Mouse (Mus musculus): ENCODE data around the gene Adamts5. TPM values are rescaled to one million over a fixed set of nuclear protein-coding genes. Genes with fewer than 3 reads are reported as not detected.
A peak's percentile ranks its signal among the peaks of the same experiment; 100 is the strongest.

The Adamts5 gene
- polyA plus RNA-seq, 1 experiment: 1.4 TPM

- WGBS: 8% methylated on average over 45 of the region's 45 CpGs
- DNase-seq (ENCODE audit: low read depth in 1 of 2, low spot score in 2 of 2): no peak
- TF ChIP-seq CTCF (IDR thresholded peaks at IDR 0.05; ENCODE audit: extremely low read depth, insufficient read depth, insufficient read length, insufficient replicate concordance): no peak
- no peaks in the 10 kb centered on the region for H3K4me1 ChIP-seq (ENCODE audit: control insufficient read depth, insufficient read depth, insufficient read length)
- H3K27me3 ChIP-seq (ENCODE audit: control insufficient read depth, insufficient read depth, low read length): peaks cover 2% of the 10 kb centered on the region; the same call in 1 of the 2 replicates
- H3K27ac ChIP-seq (ENCODE audit: insufficient read depth, low read length): peak overlapping the region; percentile 51; the same call in 1 of the 2 replicates
- H3K36me3 ChIP-seq (ENCODE audit: control insufficient read depth, insufficient read depth, low read length): no peaks in the 10 kb centered on the region
- H3K4me3 ChIP-seq (ENCODE audit: extremely low read depth, insufficient read depth, insufficient read length): peak overlapping the region; percentile 1; the same call in 1 of the 2 replicates
These were observed 1.6 kb downstream of the Adamts5 start for GRCm38 (mm10) chr16:85899790-85900587.

- 40% methylated on average over 25 of the region's 25 CpGs for WGBS
- Histone ChIP-seq H3K27me3 (ENCODE audit: control insufficient read depth, insufficient read depth, low read length) (peaks cover 2% of the 10 kb centered on the region; the same call in 1 of the 2 replicates), H3K36me3 (ENCODE audit: control insufficient read depth, insufficient read depth, low read length) (no peaks in the 10 kb centered on the region), H3K27ac (ENCODE audit: insufficient read depth, low read length) (no peak overlapping the region; the same call in 1 of the 2 replicates), H3K4me1 (ENCODE audit: control insufficient read depth, insufficient read depth, insufficient read length) (no peaks in the 10 kb centered on the region), H3K4me3 (ENCODE audit: extremely low read depth, insufficient read depth, insufficient read length) (no peak overlapping the region; the same call in 1 of the 2 replicates)
- DNase-seq (ENCODE audit: low read depth in 1 of 2, low spot score in 2 of 2): no peak
- TF ChIP-seq CTCF (IDR thresholded peaks at IDR 0.05; ENCODE audit: extremely low read depth, insufficient read depth, insufficient read length, insufficient replicate concordance) (no peak), POLR2A (IDR thresholded peaks at IDR 0.05; ENCODE audit: low read depth, low read length) (no peak)
These were observed 2.3 kb downstream of the Adamts5 start for GRCm38 (mm10) chr16:85899301-85899721.

GRCm38 (mm10) chr16:85898816-85899215 lies 2.8 kb downstream of the Adamts5 start:
- H3K4me1 ChIP-seq (ENCODE audit: control insufficient read depth, insufficient read depth, insufficient read length): no peaks in the 10 kb centered on the region
- no peaks in the 10 kb centered on the region for H3K36me3 ChIP-seq (ENCODE audit: control insufficient read depth, insufficient read depth, low read length)
- 78% methylated on average over 10 of the region's 10 CpGs for WGBS
- H3K27me3 ChIP-seq (ENCODE audit: control insufficient read depth, insufficient read depth, low read length): peaks cover 2% of the 10 kb centered on the region; the same call in 1 of the 2 replicates
- no peak for DNase-seq (ENCODE audit: low read depth in 1 of 2, low spot score in 2 of 2)
- H3K4me3 ChIP-seq (ENCODE audit: extremely low read depth, insufficient read depth, insufficient read length): no peak overlapping the region; the same call in 1 of the 2 replicates
- TF ChIP-seq CTCF (IDR thresholded peaks at IDR 0.05; ENCODE audit: extremely low read depth, insufficient read depth, insufficient read length, insufficient replicate concordance) (no peak), POLR2A (IDR thresholded peaks at IDR 0.05; ENCODE audit: low read depth, low read length) (no peak)
- H3K27ac ChIP-seq (ENCODE audit: insufficient read depth, low read length): peak overlapping the region; percentile 60

DNA sequence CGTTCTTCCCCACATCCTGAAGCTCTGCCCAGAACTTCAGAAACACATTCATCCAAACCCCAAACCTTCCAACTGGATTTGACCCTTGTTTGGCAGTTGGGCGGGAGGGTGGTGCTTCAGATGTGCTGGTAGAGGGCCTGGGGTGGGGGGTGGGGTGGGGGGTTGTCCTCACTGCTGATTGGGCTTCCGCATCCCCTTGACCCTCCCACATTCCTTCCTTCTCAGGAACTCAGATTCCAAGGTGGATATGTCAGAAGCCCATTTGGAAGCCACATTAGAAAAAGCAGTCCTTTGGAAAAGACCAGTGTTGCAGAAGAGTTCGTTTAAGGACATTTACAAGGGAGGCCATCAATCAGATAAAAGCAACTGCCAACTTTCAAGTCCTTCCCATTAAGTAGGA lies 3.2 kb downstream of the Adamts5 start:
- DNase-seq (ENCODE audit: low read depth in 1 of 2, low spot score in 2 of 2): no peak
- no peaks in the 10 kb centered on the region for H3K36me3 ChIP-seq (ENCODE audit: control insufficient read depth, insufficient read depth, low read length)
- no peak overlapping the region for H3K27ac ChIP-seq (ENCODE audit: insufficient read depth, low read length)
- H3K4me1 ChIP-seq (ENCODE audit: control insufficient read depth, insufficient read depth, insufficient read length): no peaks in the 10 kb centered on the region
- peaks cover 2% of the 10 kb centered on the region; the same call in 1 of the 2 replicates for H3K27me3 ChIP-seq (ENCODE audit: control insufficient read depth, insufficient read depth, low read length)
- 75% methylated on average over 4 of the region's 4 CpGs for WGBS
- no peak overlapping the region for H3K4me3 ChIP-seq (ENCODE audit: extremely low read depth, insufficient read depth, insufficient read length)
- TF ChIP-seq CTCF (IDR thresholded peaks at IDR 0.05; ENCODE audit: extremely low read depth, insufficient read depth, insufficient read length, insufficient replicate concordance) (no peak), POLR2A (IDR thresholded peaks at IDR 0.05; ENCODE audit: low read depth, low read length) (no peak)

DNA sequence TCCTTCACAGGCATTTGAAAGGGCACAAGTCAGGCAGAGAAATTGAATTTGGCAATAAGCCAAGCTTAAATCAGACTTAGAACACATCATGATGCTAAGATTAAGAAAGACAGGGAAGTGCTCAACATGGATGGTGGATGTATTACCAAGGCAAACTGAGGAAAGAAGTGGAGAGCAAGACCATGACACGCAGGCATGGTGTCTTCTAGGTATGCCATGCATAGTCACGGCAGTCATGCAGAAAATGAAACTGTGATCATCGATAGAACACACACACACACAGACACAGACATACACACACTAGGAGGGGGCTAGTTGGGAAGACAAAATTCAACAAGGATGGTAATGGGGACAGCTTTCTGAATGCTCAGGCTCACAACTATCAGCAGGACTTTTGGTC lies 3.8 kb downstream of the Adamts5 start:
- Histone ChIP-seq H3K27ac (ENCODE audit: insufficient read depth, low read length) (no peak overlapping the region), H3K27me3 (ENCODE audit: control insufficient read depth, insufficient read depth, low read length) (peaks cover 2% of the 10 kb centered on the region; the same call in 1 of the 2 replicates), H3K4me1 (ENCODE audit: control insufficient read depth, insufficient read depth, insufficient read length) (no peaks in the 10 kb centered on the region), H3K36me3 (ENCODE audit: control insufficient read depth, insufficient read depth, low read length) (no peaks in the 10 kb centered on the region), H3K4me3 (ENCODE audit: extremely low read depth, insufficient read depth, insufficient read length) (no peak overlapping the region)
- no peak for DNase-seq (ENCODE audit: low read depth in 1 of 2, low spot score in 2 of 2)
- TF ChIP-seq CTCF (IDR thresholded peaks at IDR 0.05; ENCODE audit: extremely low read depth, insufficient read depth, insufficient read length, insufficient replicate concordance): no peak
- 89% methylated on average over 3 of the region's 3 CpGs for WGBS

GRCm38 (mm10) chr16:85895948-85896347 lies 5.7 kb downstream of the Adamts5 start:
- WGBS: 86% methylated on average over 4 of the region's 4 CpGs
- Histone ChIP-seq H3K4me3 (ENCODE audit: extremely low read depth, insufficient read depth, insufficient read length) (no peak overlapping the region), H3K36me3 (ENCODE audit: control insufficient read depth, insufficient read depth, low read length) (no peaks in the 10 kb centered on the region), H3K27me3 (ENCODE audit: control insufficient read depth, insufficient read depth, low read length) (peaks cover 2% of the 10 kb centered on the region; the same call in 1 of the 2 replicates), H3K4me1 (ENCODE audit: control insufficient read depth, insufficient read depth, insufficient read length) (no peaks in the 10 kb centered on the region), H3K27ac (ENCODE audit: insufficient read depth, low read length) (no peak overlapping the region)
- TF ChIP-seq CTCF (IDR thresholded peaks at IDR 0.05; ENCODE audit: extremely low read depth, insufficient read depth, insufficient read length, insufficient replicate concordance): no peak
- TF ChIP-seq POLR2A (IDR thresholded peaks at IDR 0.05; ENCODE audit: low read depth, low read length): no peak
- DNase-seq (ENCODE audit: low read depth in 1 of 2, low spot score in 2 of 2): no peak

- Histone ChIP-seq H3K36me3 (ENCODE audit: control insufficient read depth, insufficient read depth, low read length) (no peaks in the 10 kb centered on the region), H3K4me3 (ENCODE audit: extremely low read depth, insufficient read depth, insufficient read length) (no peak overlapping the region), H3K27ac (ENCODE audit: insufficient read depth, low read length) (no peak overlapping the region), H3K4me1 (ENCODE audit: control insufficient read depth, insufficient read depth, insufficient read length) (no peaks in the 10 kb centered on the region), H3K27me3 (ENCODE audit: control insufficient read depth, insufficient read depth, low read length) (no peaks in the 10 kb centered on the region)
- WGBS: 66% methylated on average over 5 of the region's 5 CpGs
- no peak for TF ChIP-seq CTCF (IDR thresholded peaks at IDR 0.05; ENCODE audit: extremely low read depth, insufficient read depth, insufficient read length, insufficient replicate concordance)
- no peak for TF ChIP-seq POLR2A (IDR thresholded peaks at IDR 0.05; ENCODE audit: low read depth, low read length)
- DNase-seq (ENCODE audit: low read depth in 1 of 2, low spot score in 2 of 2): no peak
These were observed 11.8 kb downstream of the Adamts5 start for GRCm38 (mm10) chr16:85889778-85890177.
